Mouse (Mus musculus): Measurements from ENCODE around the gene Pou1f1. TPM values are rescaled to one million over a fixed set of nuclear protein-coding genes. Genes with fewer than 3 reads are reported as not detected.

Gene Pou1f1
- total RNA-seq, 2 experiments from 2014 or later, result not detected

GRCm38 (mm10) chr16:65562864-65563206, 42.5 kb downstream of the Pou1f1 start:
- no peak for DNase-seq (ENCODE audit: extremely low spot score in 1 of 2, low spot score in 1 of 2)

- no peak for DNase-seq (ENCODE audit: extremely low spot score in 1 of 2, low spot score in 1 of 2)
Observed at GRCm38 (mm10) chr16:65564306-65564705, 44.0 kb downstream of the Pou1f1 start.

DNA sequence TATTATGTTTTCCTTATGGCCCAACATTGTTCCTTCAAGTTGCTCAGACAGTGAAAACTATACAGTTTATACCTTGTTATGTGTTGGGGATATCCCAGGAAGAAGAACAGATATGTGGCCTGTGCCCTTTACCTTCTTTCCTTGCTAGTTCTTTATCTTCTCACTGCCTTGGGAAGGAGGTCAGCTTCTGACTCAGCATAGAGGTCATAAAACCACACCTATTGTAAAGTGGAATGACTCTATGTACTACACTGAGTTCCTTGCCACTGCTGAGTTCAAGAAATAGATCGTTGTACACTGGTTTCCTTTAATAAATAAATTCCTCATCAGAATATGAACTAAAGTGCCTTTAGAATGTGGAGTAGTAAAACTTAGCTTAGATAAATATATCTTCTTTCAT, 44.6 kb downstream of the Pou1f1 start:
- no peak for DNase-seq (ENCODE audit: extremely low spot score in 1 of 2, low spot score in 1 of 2)

- no peak for DNase-seq (ENCODE audit: extremely low spot score in 1 of 2, low spot score in 1 of 2)
Observed at GRCm38 (mm10) chr16:65568853-65569252, 48.5 kb downstream of the Pou1f1 start.

GRCm38 (mm10) chr16:65577298-65578029, 57.2 kb downstream of the Pou1f1 start:
- no peak for DNase-seq (ENCODE audit: extremely low spot score in 1 of 2, low spot score in 1 of 2)

Other genes starting within 250 kb of the Pou1f1 start
- 10 to 100 TPM; 66.3 to 71.3 TPM for gene Chmp2b, start 42.2 kb downstream of the Pou1f1 start, total RNA-seq (2021)